Mouse (Mus musculus): ENCODE data around the gene Pear1. TPM values are rescaled to one million over a fixed set of nuclear protein-coding genes. Genes with fewer than 3 reads are reported as not detected.

Gene Pear1
- polyA plus RNA-seq, 1 experiment, result 19.8 TPM

- Histone ChIP-seq H3K4me3 (ENCODE audit: control insufficient read depth, insufficient read depth, low read length) (no peak overlapping the region), H3K27ac (ENCODE audit: control insufficient read depth, insufficient read depth, low read length) (no peak overlapping the region)
Observed at GRCm38 (mm10) chr3:87745036-87745659, 79.0 kb downstream of the Pear1 start.

DNA sequence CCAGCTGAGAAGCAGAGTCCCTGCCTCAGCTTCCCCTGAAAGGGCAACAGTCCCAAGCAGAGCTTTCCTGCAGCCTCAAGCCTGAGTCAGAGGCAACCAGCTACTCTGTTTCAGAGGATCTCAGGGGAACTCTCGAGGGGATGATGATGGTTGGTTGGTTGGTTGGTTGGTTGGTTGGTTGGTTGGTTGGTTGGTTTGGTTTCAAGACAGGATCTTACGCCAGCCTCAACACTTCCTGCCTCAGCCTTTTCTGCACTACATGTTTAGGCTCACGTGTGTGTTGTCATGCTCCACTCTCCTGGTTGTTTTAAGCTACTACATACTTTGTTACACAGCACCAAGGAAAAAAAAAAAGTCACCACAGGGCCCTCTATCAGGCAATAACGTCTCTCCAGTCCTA, 80.2 kb downstream of the Pear1 start:
- WGBS, result 25% methylated on average over 4 of the region's 4 CpGs
- Histone ChIP-seq H3K27me3 (ENCODE audit: control insufficient read depth, insufficient read depth, low read length) (no peaks in the 10 kb centered on the region), H3K36me3 (ENCODE audit: control insufficient read depth, insufficient read depth, low read length) (no peaks in the 10 kb centered on the region), H3K4me1 (replicated peaks; ENCODE audit: control insufficient read depth, insufficient read depth, low read length) (peaks cover 14% of the 10 kb centered on the region), H3K4me3 (ENCODE audit: control insufficient read depth, insufficient read depth, low read length) (no peak overlapping the region), H3K27ac (ENCODE audit: control insufficient read depth, insufficient read depth, low read length) (no peak overlapping the region)
- TF ChIP-seq CTCF (IDR thresholded peaks at IDR 0.05; ENCODE audit: borderline replicate concordance, control insufficient read depth, extremely low read depth, insufficient read depth, low read length, poor library complexity) (no peak), POLR2A (IDR thresholded peaks at IDR 0.05; ENCODE audit: control insufficient read depth, extremely low read depth, insufficient read depth, low read length, poor library complexity) (no peak)
- no peak for DNase-seq

More at GRCm38 (mm10) chr3:87745036-87745659, 79.0 kb downstream of the Pear1 start:
- no peak for DNase-seq
- peaks cover 14% of the 10 kb centered on the region for H3K4me1 ChIP-seq (replicated peaks; ENCODE audit: control insufficient read depth, insufficient read depth, low read length)
- 81% methylated on average over 18 of the region's 18 CpGs for WGBS
- no peaks in the 10 kb centered on the region; the same call in 1 of the 2 replicates for H3K27me3 ChIP-seq (ENCODE audit: control insufficient read depth, insufficient read depth, low read length)
- no peaks in the 10 kb centered on the region for H3K36me3 ChIP-seq (ENCODE audit: control insufficient read depth, insufficient read depth, low read length)
- no peak for TF ChIP-seq POLR2A (IDR thresholded peaks at IDR 0.05; ENCODE audit: control insufficient read depth, extremely low read depth, insufficient read depth, low read length, poor library complexity)

- no peak overlapping the region for H3K4me3 ChIP-seq (ENCODE audit: control insufficient read depth, insufficient read depth, low read length)
- 9% methylated on average over 16 of the region's 16 CpGs for WGBS
Observed at GRCm38 (mm10) chr3:87742735-87743134, 81.4 kb downstream of the Pear1 start.

DNA sequence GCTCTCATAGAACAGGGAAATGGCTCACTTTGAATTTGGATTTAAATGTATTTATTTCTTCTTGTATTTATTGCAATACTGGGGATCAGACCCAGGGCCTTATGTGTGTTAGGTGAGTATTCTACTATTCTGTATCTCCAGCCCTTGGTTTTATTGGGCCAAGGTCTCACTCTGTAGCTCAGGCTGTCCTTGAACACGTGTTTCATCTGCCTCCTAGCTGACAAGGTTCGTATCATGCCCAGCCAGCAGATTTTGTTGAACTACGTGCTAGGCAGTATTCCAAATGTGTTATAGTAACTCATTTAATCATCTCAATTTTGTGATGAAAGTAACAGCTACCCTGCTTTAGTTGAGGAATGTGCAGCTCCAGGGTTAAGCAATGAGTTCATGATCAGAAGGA, 82.1 kb downstream of the Pear1 start:
- no peak for TF ChIP-seq CTCF (IDR thresholded peaks at IDR 0.05; ENCODE audit: borderline replicate concordance, control insufficient read depth, extremely low read depth, insufficient read depth, low read length, poor library complexity)
- WGBS, result 80% methylated on average over 3 of the region's 3 CpGs
- H3K27me3 ChIP-seq (ENCODE audit: control insufficient read depth, insufficient read depth, low read length), result no peaks in the 10 kb centered on the region
- H3K4me1 ChIP-seq (replicated peaks; ENCODE audit: control insufficient read depth, insufficient read depth, low read length), result peaks cover 14% of the 10 kb centered on the region
- no peak overlapping the region for H3K4me3 ChIP-seq (ENCODE audit: control insufficient read depth, insufficient read depth, low read length)
- DNase-seq, result no peak
- no peak overlapping the region for H3K27ac ChIP-seq (ENCODE audit: control insufficient read depth, insufficient read depth, low read length)
- no peaks in the 10 kb centered on the region for H3K36me3 ChIP-seq (ENCODE audit: control insufficient read depth, insufficient read depth, low read length)

More at GRCm38 (mm10) chr3:87742735-87743134, 81.4 kb downstream of the Pear1 start:
- H3K27ac ChIP-seq (ENCODE audit: control insufficient read depth, insufficient read depth, low read length), result no peak overlapping the region
- H3K27me3 ChIP-seq (ENCODE audit: control insufficient read depth, insufficient read depth, low read length), result no peaks in the 10 kb centered on the region
- TF ChIP-seq CTCF (IDR thresholded peaks at IDR 0.05; ENCODE audit: borderline replicate concordance, control insufficient read depth, extremely low read depth, insufficient read depth, low read length, poor library complexity), result no peak
- TF ChIP-seq POLR2A (IDR thresholded peaks at IDR 0.05; ENCODE audit: control insufficient read depth, extremely low read depth, insufficient read depth, low read length, poor library complexity), result no peak
- H3K36me3 ChIP-seq (ENCODE audit: control insufficient read depth, insufficient read depth, low read length), result no peaks in the 10 kb centered on the region
- DNase-seq, result peak; percentile 68
- peaks cover 14% of the 10 kb centered on the region for H3K4me1 ChIP-seq (replicated peaks; ENCODE audit: control insufficient read depth, insufficient read depth, low read length)

GRCm38 (mm10) chr3:87738906-87739305, 85.2 kb downstream of the Pear1 start:
- Histone ChIP-seq H3K27ac (ENCODE audit: control insufficient read depth, insufficient read depth, low read length) (no peak overlapping the region), H3K27me3 (ENCODE audit: control insufficient read depth, insufficient read depth, low read length) (no peaks in the 10 kb centered on the region), H3K4me3 (ENCODE audit: control insufficient read depth, insufficient read depth, low read length) (no peak overlapping the region), H3K36me3 (ENCODE audit: control insufficient read depth, insufficient read depth, low read length) (no peaks in the 10 kb centered on the region), H3K4me1 (replicated peaks; ENCODE audit: control insufficient read depth, insufficient read depth, low read length) (peaks cover 14% of the 10 kb centered on the region)
- TF ChIP-seq POLR2A (IDR thresholded peaks at IDR 0.05; ENCODE audit: control insufficient read depth, extremely low read depth, insufficient read depth, low read length, poor library complexity), result no peak
- TF ChIP-seq CTCF (IDR thresholded peaks at IDR 0.05; ENCODE audit: borderline replicate concordance, control insufficient read depth, extremely low read depth, insufficient read depth, low read length, poor library complexity), result no peak
- 93% methylated on average over 5 of the region's 5 CpGs for WGBS
- no peak for DNase-seq

GRCm38 (mm10) chr3:87735335-87735734, 88.8 kb downstream of the Pear1 start:
- Histone ChIP-seq H3K27ac (ENCODE audit: control insufficient read depth, insufficient read depth, low read length) (no peak overlapping the region), H3K4me1 (replicated peaks; ENCODE audit: control insufficient read depth, insufficient read depth, low read length) (no peaks in the 10 kb centered on the region), H3K4me3 (ENCODE audit: control insufficient read depth, insufficient read depth, low read length) (no peak overlapping the region), H3K27me3 (ENCODE audit: control insufficient read depth, insufficient read depth, low read length) (no peaks in the 10 kb centered on the region), H3K36me3 (ENCODE audit: control insufficient read depth, insufficient read depth, low read length) (no peaks in the 10 kb centered on the region)
- WGBS, result 93% methylated on average over 9 of the region's 9 CpGs
- no peak for DNase-seq
- TF ChIP-seq POLR2A (IDR thresholded peaks at IDR 0.05; ENCODE audit: control insufficient read depth, extremely low read depth, insufficient read depth, low read length, poor library complexity), result no peak
- TF ChIP-seq CTCF (IDR thresholded peaks at IDR 0.05; ENCODE audit: borderline replicate concordance, control insufficient read depth, extremely low read depth, insufficient read depth, low read length, poor library complexity), result no peak

Data from thymus, adult 2 months (tissue).